Mouse (Mus musculus): ENCODE measurements around the gene Mocs3. TPM values are rescaled to one million over a fixed set of nuclear protein-coding genes. Genes with fewer than 3 reads are reported as not detected.

Mocs3 gene
- polyA plus RNA-seq, 2 experiments, result 3.6 to 4.5 TPM

DNA sequence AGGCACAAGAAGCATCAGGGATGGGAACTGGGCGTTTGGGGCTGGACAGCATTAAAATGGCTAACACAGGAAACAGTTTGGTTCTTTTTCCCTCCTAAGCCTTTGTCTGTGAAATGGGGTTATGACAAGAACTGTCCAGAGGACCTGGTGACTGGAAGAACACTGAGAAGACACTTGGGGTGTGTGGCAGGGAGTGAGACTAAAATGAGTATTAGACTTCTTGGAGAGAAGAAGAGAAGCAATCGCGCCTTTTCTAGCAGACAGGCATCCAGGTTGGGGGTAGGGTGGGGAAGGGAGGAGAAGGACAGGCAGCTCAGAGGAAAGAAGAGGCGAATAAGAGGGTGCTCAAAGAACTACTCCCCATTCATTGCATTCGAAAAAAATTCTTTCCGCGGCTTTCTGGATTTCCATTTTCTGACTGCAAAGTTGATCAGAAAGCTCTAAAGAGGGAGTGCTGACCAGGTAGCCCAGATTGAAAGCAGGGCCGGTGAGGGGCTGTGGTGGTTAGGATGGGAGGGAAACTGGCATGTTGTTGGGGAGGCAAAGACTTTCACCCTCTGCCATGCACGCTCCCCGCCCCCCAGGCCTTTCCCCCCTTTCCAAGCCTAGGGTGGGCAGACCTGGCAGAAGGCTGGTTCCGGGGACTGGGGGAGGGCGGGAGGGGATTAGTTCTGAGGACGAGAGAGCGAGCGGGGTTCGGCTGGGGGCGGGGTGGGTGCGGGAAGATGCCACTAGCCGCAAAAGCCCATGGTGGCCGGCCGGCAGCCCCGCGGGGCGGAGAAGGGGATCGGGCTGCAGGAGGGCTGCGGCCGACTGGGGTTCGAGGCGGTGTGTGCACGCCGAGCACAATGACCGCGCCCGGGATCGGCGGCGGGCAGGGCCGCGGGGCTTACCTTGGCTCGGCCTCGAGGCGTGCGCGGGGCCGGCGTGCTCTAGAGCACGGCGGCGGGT lies 24.5 kb upstream of the Mocs3 start:
- Histone ChIP-seq H3K36me3 (replicated peaks; ENCODE audit: control insufficient read depth, insufficient read depth, low read depth) (peaks cover 28% of the 10 kb centered on the region), H3K27ac (peak overlapping the region; percentile 84), H3K9me3 (ENCODE audit: control insufficient read depth, low read length) (no peaks in the 10 kb centered on the region), H3K9ac (replicated peaks) (peak overlapping the region; percentile 96), H3K4me1 (replicated peaks; ENCODE audit: control insufficient read depth in 2 of 2, insufficient read depth in 2 of 2, low read length in 1 of 2) (peaks cover 7 to 25% of the 10 kb centered on the region in 2 experiments), H3K27me3 (ENCODE audit: control insufficient read depth, insufficient read depth, low read length) (no peaks in the 10 kb centered on the region), H3K4me2 (ENCODE audit: low read depth) (peak overlapping the region; percentile 93), H3K4me3 (ENCODE audit: insufficient read depth in 1 of 2, low read depth in 2 of 2, low read length in 2 of 2) (peak overlapping the region; percentile 77 to 98)
- no peak for DNase-seq (ENCODE audit: low read depth in 3 of 3, low spot score in 3 of 3)
- TF ChIP-seq CTCF (IDR thresholded peaks at IDR 0.05; ENCODE audit: low read depth) (no peak), EP300 (IDR thresholded peaks at IDR 0.05; ENCODE audit: low read depth) (no peak)
- WGBS (ENCODE audit: insufficient replicate concordance), result under 1% methylated on average over 47 of the region's 49 CpGs
- no peak; the same call in 1 of the 2 replicates for ATAC-seq (ENCODE audit: insufficient read depth)

- H3K9me3 ChIP-seq (ENCODE audit: control insufficient read depth, low read length), result no peaks in the 10 kb centered on the region
- TF ChIP-seq CTCF (IDR thresholded peaks at IDR 0.05; ENCODE audit: low read depth) (peak; percentile 92), EP300 (IDR thresholded peaks at IDR 0.05; ENCODE audit: low read depth) (peak; percentile 76)
- peak within 1 kb of the TSS; percentile 77 to 98 for H3K4me3 ChIP-seq (ENCODE audit: insufficient read depth in 1 of 2, low read depth in 2 of 2, low read length in 2 of 2)
- H3K9ac ChIP-seq (replicated peaks), result peak within 1 kb of the TSS; percentile 96
- peak; percentile 84 to 90 (median 90) for DNase-seq (ENCODE audit: low read depth in 3 of 3, low spot score in 3 of 3)
- peak within 1 kb of the TSS; percentile 84 for H3K27ac ChIP-seq
- peaks cover 31% of the 10 kb centered on the region for H3K36me3 ChIP-seq (replicated peaks; ENCODE audit: control insufficient read depth, insufficient read depth, low read depth)
- peak within 1 kb of the TSS; percentile 93 for H3K4me2 ChIP-seq (ENCODE audit: low read depth)
- peaks cover 4 to 19% of the 10 kb centered on the region in 2 experiments for H3K4me1 ChIP-seq (replicated peaks; ENCODE audit: control insufficient read depth in 2 of 2, insufficient read depth in 2 of 2, low read length in 1 of 2)
- no peaks in the 10 kb centered on the region for H3K27me3 ChIP-seq (ENCODE audit: control insufficient read depth, insufficient read depth, low read length)
- under 1% methylated on average over 59 of the region's 89 CpGs for WGBS (ENCODE audit: insufficient replicate concordance)
- ATAC-seq (ENCODE audit: insufficient read depth), result peak; percentile 87
Measured at GRCm38 (mm10) chr2:168206725-168207644, 23.4 kb upstream of the Mocs3 start, which contains the start of gene Adnp. Gene Adnp, minus strand, starts transcription at chr2:168207112.

DNA sequence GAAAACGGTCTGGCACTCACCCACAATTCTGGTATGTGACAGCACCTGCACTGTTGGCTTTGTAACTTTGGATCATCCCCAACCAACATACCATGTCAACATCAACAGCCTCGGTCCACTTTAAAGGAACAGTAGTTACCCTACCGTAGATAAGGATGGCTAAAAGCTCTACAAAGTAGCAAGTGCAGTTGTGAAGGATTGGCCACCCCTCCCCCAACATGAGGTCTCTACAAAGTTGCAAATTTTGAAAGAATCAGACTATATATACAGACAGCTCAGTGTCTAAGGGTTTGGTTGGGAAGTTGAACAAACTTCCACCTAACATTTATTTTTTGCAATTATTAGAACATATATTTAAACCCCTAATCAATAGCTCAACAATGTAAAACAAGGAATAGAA lies 22.5 kb upstream of the Mocs3 start:
- Histone ChIP-seq H3K4me2 (ENCODE audit: low read depth) (peak overlapping the region; percentile 93), H3K27me3 (ENCODE audit: control insufficient read depth, insufficient read depth, low read length) (no peaks in the 10 kb centered on the region), H3K4me1 (replicated peaks; ENCODE audit: control insufficient read depth in 2 of 2, insufficient read depth in 2 of 2, low read length in 1 of 2) (peaks cover 4 to 19% of the 10 kb centered on the region in 2 experiments), H3K9me3 (ENCODE audit: control insufficient read depth, low read length) (no peaks in the 10 kb centered on the region), H3K36me3 (replicated peaks; ENCODE audit: control insufficient read depth, insufficient read depth, low read depth) (peaks cover 39% of the 10 kb centered on the region), H3K4me3 (ENCODE audit: insufficient read depth in 1 of 2, low read depth in 2 of 2, low read length in 2 of 2) (no peak overlapping the region), H3K9ac (replicated peaks) (no peak overlapping the region; the same call in 1 of the 2 replicates), H3K27ac (no peak overlapping the region; the same call in 1 of the 2 replicates)
- 85% methylated on average over 3 of the region's 3 CpGs for WGBS (ENCODE audit: insufficient replicate concordance)
- TF ChIP-seq EP300 (IDR thresholded peaks at IDR 0.05; ENCODE audit: low read depth) (no peak), CTCF (IDR thresholded peaks at IDR 0.05; ENCODE audit: low read depth) (no peak)
- ATAC-seq (ENCODE audit: insufficient read depth), result no peak
- DNase-seq (ENCODE audit: low read depth in 3 of 3, low spot score in 3 of 3), result no peak

DNA sequence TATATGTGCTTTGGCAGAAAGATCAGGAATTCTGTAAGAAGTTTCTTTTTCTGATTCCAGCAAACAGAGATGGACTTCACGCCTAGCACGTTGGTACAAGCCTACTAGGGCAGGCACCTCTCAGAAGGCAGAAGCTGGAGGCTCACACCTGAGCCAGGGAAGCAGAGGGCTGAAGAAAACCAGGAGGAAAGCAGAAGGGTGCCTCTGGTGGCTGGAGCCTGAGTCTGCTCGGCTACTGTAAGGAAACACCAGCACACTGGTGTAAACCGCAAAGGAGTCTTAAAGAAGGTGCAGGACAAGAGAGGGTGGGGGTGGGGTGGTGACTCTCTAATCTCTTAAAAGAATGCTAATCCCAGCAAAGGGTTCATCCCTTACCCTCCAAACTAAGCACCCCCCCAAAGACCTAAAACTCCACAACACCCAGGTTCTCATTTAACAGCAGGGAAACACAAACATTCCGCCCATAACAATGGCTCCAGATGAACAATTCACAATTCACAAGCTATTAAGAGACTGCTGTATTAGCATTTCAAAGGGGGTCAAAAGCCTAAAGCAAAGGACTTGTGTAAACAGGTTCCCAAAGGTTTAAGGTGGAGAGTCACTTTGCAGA lies 16.5 kb upstream of the Mocs3 start:
- ATAC-seq (ENCODE audit: insufficient read depth), result no peak
- no peak for TF ChIP-seq EP300 (IDR thresholded peaks at IDR 0.05; ENCODE audit: low read depth)
- peak; percentile 31 for TF ChIP-seq CTCF (IDR thresholded peaks at IDR 0.05; ENCODE audit: low read depth)
- Histone ChIP-seq H3K27me3 (ENCODE audit: control insufficient read depth, insufficient read depth, low read length) (no peaks in the 10 kb centered on the region), H3K36me3 (replicated peaks; ENCODE audit: control insufficient read depth, insufficient read depth, low read depth) (peaks cover 61% of the 10 kb centered on the region), H3K27ac (no peak overlapping the region), H3K4me1 (replicated peaks; ENCODE audit: control insufficient read depth in 2 of 2, insufficient read depth in 2 of 2, low read length in 1 of 2) (no peaks in the 10 kb centered on the region), H3K4me2 (ENCODE audit: low read depth) (no peak overlapping the region), H3K4me3 (ENCODE audit: insufficient read depth in 1 of 2, low read depth in 2 of 2, low read length in 2 of 2) (no peak overlapping the region), H3K9me3 (ENCODE audit: control insufficient read depth, low read length) (no peaks in the 10 kb centered on the region), H3K9ac (replicated peaks) (no peak overlapping the region)
- no peak for DNase-seq (ENCODE audit: low read depth in 3 of 3, low spot score in 3 of 3)
- 68% methylated on average over 5 of the region's 5 CpGs for WGBS (ENCODE audit: insufficient replicate concordance)
